Mouse (Mus musculus) adrenal gland, adult 18-20 months (tissue): ENCODE results near the gene Angptl8. TPM values are rescaled to one million over a fixed set of nuclear protein-coding genes. Genes with fewer than 3 reads are reported as not detected.

ENCODE experiments used
- DNase-seq, 2 experiments: peaks; one replicate each; pipeline ENCODE4 v3.0.0; 2021 to 2022; ENCODE audit warnings: low spot score in 2 of 2
- total RNA-seq, 2 experiments: library from RNA; stranded (reverse); gene quantifications; 1 replicate in 1 of 2; 2 replicates in 1 of 2; pipeline ENCODE4 v1.2.3; 2021

The Angptl8 gene
- total RNA-seq, 2 experiments from 2014 or later = 8.2 to 26.2 TPM

DNA sequence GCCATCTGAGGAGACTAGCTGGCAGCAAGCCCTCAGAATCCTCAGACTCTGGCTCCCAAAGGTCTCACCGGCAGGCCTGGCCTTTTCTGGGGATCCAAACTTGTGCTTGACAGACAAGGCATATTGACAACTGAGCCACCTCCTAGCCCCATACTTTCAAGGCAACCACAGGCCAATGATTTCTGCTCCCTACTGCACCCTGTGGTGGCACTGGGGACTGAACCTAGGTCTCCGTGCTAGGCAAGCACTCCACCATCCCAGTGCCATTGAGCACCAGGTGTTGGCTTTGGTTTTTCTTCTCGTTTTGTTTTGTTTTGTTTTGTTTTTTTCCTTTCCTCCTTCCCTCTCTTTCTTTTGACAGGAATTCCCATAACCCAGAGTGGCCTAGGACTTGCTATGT, 26.7 kb upstream of the Angptl8 start:
- DNase-seq = no peak

DNA sequence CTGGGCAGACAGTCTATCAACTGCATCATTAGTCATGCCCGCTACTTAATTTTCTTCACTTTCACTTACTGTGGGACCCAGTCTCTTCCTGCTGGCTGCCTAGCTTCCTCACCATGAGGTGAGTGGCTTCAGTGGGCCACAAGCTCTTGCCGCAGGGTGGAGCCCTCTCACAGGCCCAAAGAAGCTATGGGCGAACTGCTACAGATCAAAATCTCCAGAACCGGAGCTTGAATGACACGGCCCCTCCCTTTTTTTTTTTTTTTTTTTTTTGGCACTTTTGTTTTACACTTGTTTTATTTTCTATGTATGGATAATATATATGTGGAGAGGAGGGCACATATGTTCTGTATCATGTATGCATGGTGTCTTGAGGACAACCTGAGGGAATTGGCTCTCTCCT, 24.1 kb upstream of the Angptl8 start:
- no peak for DNase-seq

DNA sequence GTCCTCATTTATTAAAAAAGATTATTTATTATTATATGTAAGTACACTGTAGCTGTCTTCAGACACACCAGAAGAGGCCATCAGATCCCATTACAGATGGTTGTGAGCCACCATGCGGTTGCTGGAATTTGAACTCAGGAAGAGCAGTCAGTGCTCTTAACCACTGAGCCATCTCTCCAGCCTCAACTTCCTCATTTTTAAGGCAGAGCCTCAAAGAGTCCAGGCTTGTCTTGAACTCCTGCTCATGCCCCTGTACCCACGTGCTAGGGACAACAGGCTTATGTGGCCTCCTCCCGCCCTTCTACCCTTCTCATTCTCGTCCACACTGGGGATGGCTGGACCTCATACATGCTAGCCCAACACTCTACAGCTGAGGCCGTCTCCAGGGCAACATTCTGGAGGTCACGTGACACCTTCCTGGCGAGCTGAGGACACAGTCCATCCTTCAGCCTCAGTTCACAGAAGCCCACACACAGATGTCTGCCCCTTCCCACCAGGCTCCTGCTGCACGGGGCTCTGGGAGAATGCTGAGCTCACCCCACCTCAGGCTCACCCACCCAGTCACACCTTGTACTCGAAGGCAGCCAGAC, 18.5 kb upstream of the Angptl8 start:
- no peak for DNase-seq

- DNase-seq = no peak
These were observed 17.2 kb upstream of the Angptl8 start for GRCm38 (mm10) chr9:21818125-21818524.

DNA sequence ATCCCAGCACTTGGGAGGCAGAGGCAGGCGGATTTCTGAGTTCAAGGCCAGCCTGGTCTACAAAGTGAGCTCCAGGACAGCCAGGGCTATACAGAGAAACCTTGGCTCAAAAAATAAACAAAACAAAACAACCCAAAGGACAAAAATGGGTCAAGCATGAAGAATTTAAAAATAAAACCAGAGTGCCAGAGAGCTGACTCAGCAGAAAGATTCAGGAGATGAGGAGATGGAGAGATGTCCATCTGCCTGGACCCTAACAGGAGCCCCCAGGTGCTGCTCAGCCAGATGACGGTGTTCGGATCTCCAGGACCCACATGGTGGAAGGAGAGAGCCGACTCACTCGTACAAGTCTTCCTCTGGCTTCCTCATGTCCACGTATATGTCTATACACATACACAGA, 16.7 kb upstream of the Angptl8 start:
- DNase-seq = no peak

- no peak for DNase-seq
These were observed 16.1 kb upstream of the Angptl8 start for GRCm38 (mm10) chr9:21819181-21819729.

DNA sequence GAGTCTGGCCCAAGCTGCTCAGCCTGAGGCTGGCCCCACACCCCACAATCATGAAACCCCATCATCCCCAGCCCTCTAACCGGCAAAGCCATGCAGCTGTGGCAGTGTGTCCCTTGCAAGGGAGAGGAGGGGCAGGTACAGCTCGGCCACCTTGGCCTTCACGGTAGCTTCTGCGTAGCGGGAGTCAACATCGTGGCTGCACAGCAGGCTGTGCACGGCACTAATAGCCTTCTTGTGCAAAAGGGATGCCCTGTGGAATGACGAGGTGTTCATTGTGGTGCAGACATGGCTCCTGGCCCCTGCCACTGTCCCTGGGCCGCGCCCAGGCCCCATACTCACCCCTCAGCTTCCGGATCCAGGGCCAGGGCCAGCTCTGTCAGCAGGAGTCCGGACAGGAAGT, 15.1 kb upstream of the Angptl8 start:
- no peak for DNase-seq

GRCm38 (mm10) chr9:21822686-21823085, 12.6 kb upstream of the Angptl8 start:
- no peak for DNase-seq

GRCm38 (mm10) chr9:21823957-21824356, 11.4 kb upstream of the Angptl8 start:
- DNase-seq = no peak

GRCm38 (mm10) chr9:21824366-21824765, 10.9 kb upstream of the Angptl8 start:
- no peak for DNase-seq

DNA sequence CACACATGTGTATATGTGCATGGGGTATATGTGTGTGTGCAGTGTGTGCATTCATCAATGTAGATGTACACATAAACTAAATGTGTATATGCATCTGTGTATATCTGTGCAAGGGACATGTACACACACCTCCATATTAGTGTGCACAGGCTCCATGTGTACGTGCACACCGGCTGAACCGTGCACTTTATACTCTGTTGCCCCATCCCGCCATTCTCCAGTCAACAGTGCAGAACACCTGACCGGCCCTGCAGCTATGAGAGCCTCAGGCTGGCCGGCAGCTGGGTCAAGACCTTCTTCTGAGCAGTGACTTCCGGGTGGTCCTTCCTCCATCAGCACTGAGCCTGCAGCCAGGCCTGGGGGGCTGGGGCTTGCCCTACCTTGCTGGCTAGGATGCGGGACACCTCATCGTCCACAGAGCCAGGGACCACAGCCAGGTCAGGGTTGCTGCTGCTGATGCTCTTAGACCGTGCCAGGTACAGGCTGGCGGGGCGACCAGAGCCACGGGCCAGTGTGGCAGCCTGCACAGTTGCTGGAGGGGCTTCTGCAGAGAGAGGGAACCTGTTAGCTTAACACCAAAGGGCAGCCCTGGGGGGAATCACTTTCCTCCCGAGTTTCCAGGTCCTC, 5.4 kb upstream of the Angptl8 start:
- no peak for DNase-seq

GRCm38 (mm10) chr9:21830461-21830850, 4.9 kb upstream of the Angptl8 start:
- no peak for DNase-seq

DNA sequence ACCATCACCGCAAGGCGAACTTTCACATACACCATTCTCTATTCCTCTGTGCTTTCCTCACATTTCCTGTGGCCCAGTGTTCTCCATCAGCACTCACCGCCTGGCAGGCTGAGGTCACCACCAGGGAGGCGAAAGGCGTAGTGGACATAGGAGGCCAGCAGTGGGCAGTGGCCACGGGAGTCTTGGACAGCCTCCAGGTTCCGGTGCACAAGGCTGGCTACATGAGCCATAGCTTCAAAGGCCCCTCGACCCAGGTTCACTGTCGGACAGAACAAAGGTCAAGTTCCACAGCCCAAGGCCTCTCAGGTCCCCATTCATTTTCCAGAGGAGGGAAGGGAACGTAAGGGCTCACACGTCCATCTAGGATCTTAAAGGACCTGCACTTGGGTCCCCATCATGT, 4.4 kb upstream of the Angptl8 start:
- DNase-seq = no peak

GRCm38 (mm10) chr9:21831558-21832240, 3.6 kb upstream of the Angptl8 start:
- no peak for DNase-seq

GRCm38 (mm10) chr9:21837690-21838089, 2.4 kb downstream of the Angptl8 start:
- DNase-seq = no peak

GRCm38 (mm10) chr9:21840115-21840787, 4.9 kb downstream of the Angptl8 start:
- peak in 1 of 2 experiments; percentile 62 for DNase-seq

GRCm38 (mm10) chr9:21841340-21841739, 6.0 kb downstream of the Angptl8 start:
- no peak for DNase-seq

- no peak for DNase-seq
These were observed 7.1 kb downstream of the Angptl8 start for GRCm38 (mm10) chr9:21842391-21842790.

- DNase-seq = no peak
These were observed 7.8 kb downstream of the Angptl8 start for GRCm38 (mm10) chr9:21843086-21843485.

DNA sequence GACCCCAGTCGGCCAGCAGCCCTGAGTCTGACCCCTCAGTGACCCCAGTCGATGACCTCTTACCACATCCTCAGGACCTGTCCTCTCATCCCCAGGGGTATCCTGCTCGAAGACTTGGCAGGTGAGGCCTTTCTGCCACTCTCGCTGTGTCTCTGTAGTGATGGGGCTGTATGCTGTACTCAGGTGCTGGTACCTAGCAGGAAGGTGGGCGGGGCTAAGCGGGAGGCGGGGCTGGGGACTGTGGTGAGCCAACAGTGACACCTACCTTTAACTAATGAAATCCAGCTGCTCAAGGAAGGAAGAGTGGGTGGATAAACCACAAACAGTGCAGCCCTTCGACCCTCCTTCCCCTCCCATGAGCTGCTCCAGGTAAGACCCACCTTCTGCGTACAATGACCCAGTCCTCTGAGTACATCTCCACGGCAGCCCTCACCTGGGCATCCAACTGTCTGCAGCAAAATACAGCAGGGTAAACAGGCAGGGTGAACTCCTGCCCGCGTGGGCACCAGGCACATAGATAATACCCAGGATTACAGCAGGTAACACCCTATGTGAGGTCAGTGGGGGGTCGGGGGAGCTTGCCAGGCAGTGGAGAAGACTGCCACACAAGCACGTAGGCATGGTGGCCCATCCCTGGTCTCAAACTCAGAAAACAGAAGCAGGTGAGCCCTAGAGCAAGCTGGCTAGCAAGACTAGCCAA, 10.2 kb downstream of the Angptl8 start:
- DNase-seq = no peak

DNA sequence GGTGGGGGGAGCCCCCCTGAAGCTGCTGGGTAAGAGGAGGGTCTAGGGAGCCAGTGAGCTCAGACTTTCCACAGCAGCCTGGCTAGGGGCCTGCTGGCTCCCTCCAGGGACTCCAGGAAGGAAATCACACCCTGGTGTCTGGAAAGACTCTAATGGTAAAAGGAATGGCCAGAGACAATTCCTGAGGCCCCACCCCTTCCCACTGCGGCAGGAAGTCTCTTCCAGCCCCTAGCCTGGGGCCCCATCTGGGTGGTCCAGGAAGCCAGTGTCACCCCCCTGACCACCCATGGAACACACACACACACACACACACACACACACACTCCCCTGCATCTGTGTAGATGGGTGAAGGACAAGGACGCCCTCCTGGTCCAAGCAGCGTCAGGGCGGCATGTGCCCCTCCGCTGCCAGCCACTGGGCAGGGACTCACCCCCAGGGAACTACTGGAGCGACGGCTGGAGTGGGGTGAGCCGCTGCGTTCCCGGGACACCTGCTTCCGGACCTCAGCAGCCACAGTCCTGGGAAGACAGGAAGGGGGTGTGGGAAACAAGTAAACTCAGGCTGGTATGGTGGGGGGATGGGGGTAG, 11.5 kb downstream of the Angptl8 start:
- DNase-seq = no peak
